Comparison of ENCODE assay signal across 17 mouse cellular contexts in the genomic region with DNA sequence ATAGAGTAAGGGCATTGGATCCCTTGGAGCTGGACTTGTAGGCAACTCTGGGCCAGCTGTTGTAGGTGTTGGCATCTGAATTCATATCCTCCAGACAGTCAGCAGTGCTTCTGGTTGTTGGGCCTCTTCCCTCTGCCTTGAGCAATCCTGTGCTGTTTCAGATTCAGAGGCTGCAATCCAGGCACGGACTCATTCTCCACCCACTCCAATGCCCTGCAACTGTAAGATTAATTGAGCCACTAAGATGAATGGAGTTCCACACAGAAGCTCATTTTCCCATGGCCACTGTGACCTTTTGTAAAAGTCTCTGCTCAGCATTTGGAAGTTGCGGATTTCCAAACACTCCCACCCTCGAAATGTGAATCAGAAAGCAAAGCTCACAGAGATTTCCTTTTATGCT.
DNase-seq lines count a peak whose midpoint lies in the region; ATAC-seq and TF ChIP-seq lines count a peak whose summit lies in the region.
"Had no signal": no experiment of that assay in that cellular context is flagged by ENCODE, and none has a peak within 500 bp of the region (broad histone marks: within the 10 kb centered on the region; RNA-seq: fewer than 3 reads in every experiment).

No protein-coding gene starts in this region.

- 57% methylated on average over 3 of the region's 3 CpGs for WGBS in liver, embryonic 16.5 days (ENCODE audit: insufficient replicate concordance)
- WGBS in liver, embryonic 11.5 days = 58% methylated on average over 3 of the region's 3 CpGs

- peak; percentile 66 for DNase-seq in heart, adult 11 months
- DNase-seq in heart, postnatal 10 days = no peak
- no peak for DNase-seq in liver, embryonic 11.5 days (ENCODE audit: low spot score)
- DNase-seq in adrenal gland, postnatal 14 days = peak; percentile 58
- DNase-seq in lung, postnatal 10 days = peak; percentile 19
- no peak for DNase-seq in layer of hippocampus, adult 2 months (ENCODE audit: low spot score in 2 of 2)
- DNase-seq in heart, postnatal 14 days = no peak
- DNase-seq: cerebellum, postnatal 10 days; gastrocnemius, postnatal 10 days; layer of hippocampus, adult 9-11 months; thymus, adult 2 months had no signal

- no peak overlapping the region for H3K9ac ChIP-seq in liver, embryonic 16.5 days (ENCODE audit: low read depth, low read length)
- H3K9ac ChIP-seq in liver, embryonic 11.5 days (ENCODE audit: low read depth, low read length) = no peak overlapping the region
- H3K9ac ChIP-seq: embryonic facial prominence, embryonic 15.5 days; forebrain, embryonic 15.5 days; heart, embryonic 15.5 days; intestine, embryonic 15.5 days; midbrain, embryonic 12.5 days had no signal

- no peak overlapping the region for H3K4me2 ChIP-seq in liver, embryonic 16.5 days (ENCODE audit: low read depth, low read length)
- H3K4me2 ChIP-seq in liver, embryonic 11.5 days = no peak overlapping the region
- H3K4me2 ChIP-seq: embryonic facial prominence, embryonic 15.5 days; forebrain, embryonic 15.5 days; heart, embryonic 15.5 days; intestine, embryonic 15.5 days; midbrain, embryonic 12.5 days had no signal

- H3K9me3 ChIP-seq in liver, embryonic 16.5 days (replicated peaks; ENCODE audit: control insufficient read depth, low read length) = no peaks in the 10 kb centered on the region
- no peaks in the 10 kb centered on the region for H3K9me3 ChIP-seq in liver, embryonic 11.5 days (ENCODE audit: control insufficient read depth, low read length)
- H3K9me3 ChIP-seq: embryonic facial prominence, embryonic 15.5 days; forebrain, embryonic 15.5 days; heart, embryonic 15.5 days; intestine, embryonic 15.5 days; midbrain, embryonic 12.5 days had no signal

- H3K27ac ChIP-seq in liver, embryonic 16.5 days (ENCODE audit: low read length) = no peak overlapping the region
- H3K27ac ChIP-seq in liver, embryonic 11.5 days (ENCODE audit: low read depth, low read length) = no peak overlapping the region
- no peak overlapping the region for H3K27ac ChIP-seq in layer of hippocampus, adult 2 months
- H3K27ac ChIP-seq: embryonic facial prominence, embryonic 15.5 days; forebrain, embryonic 15.5 days; heart, embryonic 15.5 days; intestine, embryonic 15.5 days; midbrain, embryonic 12.5 days had no signal

- no peak for TF ChIP-seq CTCF in layer of hippocampus, adult 2 months (conservative IDR thresholded peaks at IDR 0.05)

- H3K4me3 ChIP-seq in liver, embryonic 16.5 days (ENCODE audit: low read depth, low read length) = no peak overlapping the region
- H3K4me3 ChIP-seq in liver, embryonic 11.5 days (ENCODE audit: low read depth, low read length) = no peak overlapping the region
- no peak overlapping the region for H3K4me3 ChIP-seq in layer of hippocampus, adult 2 months
- H3K4me3 ChIP-seq: embryonic facial prominence, embryonic 15.5 days; forebrain, embryonic 15.5 days; heart, embryonic 15.5 days; intestine, embryonic 15.5 days; midbrain, embryonic 12.5 days had no signal

- ATAC-seq in liver, embryonic 16.5 days (ENCODE audit: low read depth) = peak; percentile 19; the same call in 1 of the 2 replicates
- ATAC-seq in liver, embryonic 11.5 days (replicated peaks; ENCODE audit: low FRiP score) = no peak
- ATAC-seq: forebrain, embryonic 15.5 days; intestine, embryonic 15.5 days had no signal

- no peaks in the 10 kb centered on the region for H3K27me3 ChIP-seq in liver, embryonic 16.5 days (ENCODE audit: control insufficient read depth, insufficient read depth, low read depth, low read length)
- no peaks in the 10 kb centered on the region for H3K27me3 ChIP-seq in liver, embryonic 11.5 days (replicated peaks; ENCODE audit: control insufficient read depth, insufficient read depth, low read length)
- H3K27me3 ChIP-seq: embryonic facial prominence, embryonic 15.5 days; forebrain, embryonic 15.5 days; heart, embryonic 15.5 days; intestine, embryonic 15.5 days; midbrain, embryonic 12.5 days had no signal

- no peaks in the 10 kb centered on the region for H3K4me1 ChIP-seq in liver, embryonic 16.5 days (ENCODE audit: control insufficient read depth, low read depth, low read length)
- H3K4me1 ChIP-seq in liver, embryonic 11.5 days (replicated peaks; ENCODE audit: control insufficient read depth, insufficient read depth, low read length) = no peaks in the 10 kb centered on the region
- H3K4me1 ChIP-seq: embryonic facial prominence, embryonic 15.5 days; forebrain, embryonic 15.5 days; heart, embryonic 15.5 days; intestine, embryonic 15.5 days; midbrain, embryonic 12.5 days had no signal

- intact Hi-C loops in heart, postnatal 10 days (cut with DNase I) = no loop called here
- intact Hi-C loops in heart, postnatal 14 days (cut with DNase I) = no loop called here

- no peaks in the 10 kb centered on the region for H3K36me3 ChIP-seq in liver, embryonic 16.5 days (ENCODE audit: control insufficient read depth, insufficient read depth)
- H3K36me3 ChIP-seq in liver, embryonic 11.5 days (ENCODE audit: control insufficient read depth, insufficient read depth, low read length) = no peaks in the 10 kb centered on the region
- H3K36me3 ChIP-seq: embryonic facial prominence, embryonic 15.5 days; forebrain, embryonic 15.5 days; heart, embryonic 15.5 days; intestine, embryonic 15.5 days; midbrain, embryonic 12.5 days had no signal

Comparison
In these comparisons a context has a peak if more than half of its experiments do, and no peak if none do; other contexts are left out.
1. DNase-seq: peak in heart, adult 11 months (single experiment), adrenal gland, postnatal 14 days (single experiment) and lung, postnatal 10 days (single experiment); none in heart, postnatal 10 days (0 of 2), liver, embryonic 11.5 days (single experiment), layer of hippocampus, adult 2 months (0 of 2) and heart, postnatal 14 days (0 of 2).